Mouse (Mus musculus) mature B cell (primary cell): ENCODE measurements around the gene Ctnnbl1.

Source experiments
- in situ Hi-C: fragments of 300-500 bp; cut with MboI; formaldehyde crosslinking; loops from 2 replicates; pipeline ENCODE4 v1.14.3; 2019

Gene Ctnnbl1

GRCm38 (mm10) chr2:157750926-157751588 lies 13.9 kb downstream of the Ctnnbl1 start:
- in situ Hi-C loops = no loop called here

GRCm38 (mm10) chr2:157751589-157752373 lies 14.6 kb downstream of the Ctnnbl1 start:
- in situ Hi-C loops = no loop called here

GRCm38 (mm10) chr2:157752374-157752743 lies 15.2 kb downstream of the Ctnnbl1 start:
- in situ Hi-C loops = no loop called here

GRCm38 (mm10) chr2:157755771-157756170 lies 18.6 kb downstream of the Ctnnbl1 start:
- in situ Hi-C loops = no loop called here

- in situ Hi-C loops = no loop called here
Measured at GRCm38 (mm10) chr2:157756193-157756592, 19.0 kb downstream of the Ctnnbl1 start.

- in situ Hi-C loops = no loop called here
Measured at GRCm38 (mm10) chr2:157758395-157758794, 21.2 kb downstream of the Ctnnbl1 start.

GRCm38 (mm10) chr2:157759717-157760116 lies 22.5 kb downstream of the Ctnnbl1 start:
- in situ Hi-C loops = no loop called here

GRCm38 (mm10) chr2:157762903-157763302 lies 25.7 kb downstream of the Ctnnbl1 start:
- in situ Hi-C loops = no loop called here

GRCm38 (mm10) chr2:157766591-157766990 lies 29.4 kb downstream of the Ctnnbl1 start:
- in situ Hi-C loops = no loop called here

- in situ Hi-C loops = no loop called here
Measured at GRCm38 (mm10) chr2:157768682-157769429, 31.7 kb downstream of the Ctnnbl1 start.

GRCm38 (mm10) chr2:157770761-157771160 lies 33.6 kb downstream of the Ctnnbl1 start:
- in situ Hi-C loops = no loop called here

GRCm38 (mm10) chr2:157773661-157774060 lies 36.5 kb downstream of the Ctnnbl1 start:
- in situ Hi-C loops = no loop called here

- in situ Hi-C loops = no loop called here
Measured at GRCm38 (mm10) chr2:157775957-157776356, 38.8 kb downstream of the Ctnnbl1 start.

- in situ Hi-C loops = no loop called here
Measured at GRCm38 (mm10) chr2:157780956-157781355, 43.8 kb downstream of the Ctnnbl1 start.

- in situ Hi-C loops = no loop called here
Measured at GRCm38 (mm10) chr2:157783152-157783551, 46.0 kb downstream of the Ctnnbl1 start.

- in situ Hi-C loops = no loop called here
Measured at GRCm38 (mm10) chr2:157784238-157784637, 47.0 kb downstream of the Ctnnbl1 start.

GRCm38 (mm10) chr2:157784647-157785046 lies 47.4 kb downstream of the Ctnnbl1 start:
- in situ Hi-C loops = no loop called here

- in situ Hi-C loops = no loop called here
Measured at GRCm38 (mm10) chr2:157789226-157789625, 52.0 kb downstream of the Ctnnbl1 start.

- in situ Hi-C loops = no loop called here
Measured at GRCm38 (mm10) chr2:157790836-157791495, 53.8 kb downstream of the Ctnnbl1 start.

GRCm38 (mm10) chr2:157791528-157792162 lies 54.4 kb downstream of the Ctnnbl1 start:
- in situ Hi-C loops = no loop called here

- in situ Hi-C loops = no loop called here
Measured at GRCm38 (mm10) chr2:157792840-157793552, 55.8 kb downstream of the Ctnnbl1 start.
